Mouse (Mus musculus) kidney, embryonic 14.5 days (tissue): ENCODE data around the gene Cep68. TPM values are rescaled to one million over a fixed set of nuclear protein-coding genes. Genes with fewer than 3 reads are reported as not detected.

Experiments used
- ATAC-seq: fragments of 200-750 bp; cut with Nextera tagmentation; 2 replicates; pipeline ENCODE4 v1.8.0; 2017; ENCODE audit warnings: moderate number of reproducible peaks, mild to moderate bottlenecking, moderate TSS enrichment, moderate library complexity; ENCODE audit not compliant: low FRiP score, low TSS enrichment
- H3K27ac ChIP-seq: fragments of 300-500 bp; sonication (generic); 2 replicates; pipeline ENCODE4 v1.5.1; 2014; ENCODE audit warnings: low read depth, mild to moderate bottlenecking, low read length, moderate library complexity, mixed read lengths
- H3K27me3 ChIP-seq: fragments of 300-500 bp; sonication (generic); 2 replicates; pipeline ENCODE4 v1.6.1; 2014; ENCODE audit warnings: mild to moderate bottlenecking, low read length; ENCODE audit not compliant: control insufficient read depth, insufficient read depth
- H3K36me3 ChIP-seq: fragments of 300-500 bp; sonication (generic); 2 replicates; pipeline ENCODE4 v1.6.1; 2014; ENCODE audit warnings: low read length, mixed read lengths; ENCODE audit not compliant: control insufficient read depth, insufficient read depth
- H3K4me1 ChIP-seq: fragments of 300-500 bp; sonication (generic); 2 replicates; pipeline ENCODE4 v1.6.1; 2014; ENCODE audit warnings: low read length, mixed read lengths; ENCODE audit not compliant: control insufficient read depth, insufficient read depth
- H3K4me2 ChIP-seq: fragments of 300-500 bp; sonication (generic); replicated peaks from 2 replicates; pipeline ENCODE4 v1.6.1; 2014; ENCODE audit warnings: low read depth, mild to moderate bottlenecking, low read length
- H3K4me3 ChIP-seq: fragments of 300-500 bp; sonication (generic); 2 replicates; pipeline ENCODE4 v1.5.1; 2014; ENCODE audit warnings: mild to moderate bottlenecking, low read length
- H3K9ac ChIP-seq: fragments of 300-500 bp; sonication (generic); 2 replicates; pipeline ENCODE4 v1.6.1; 2014; ENCODE audit warnings: low read depth, mild to moderate bottlenecking, low read length, moderate library complexity
- H3K9me3 ChIP-seq: fragments of 300-500 bp; sonication (generic); 2 replicates; pipeline ENCODE4 v1.6.1; 2016; ENCODE audit warnings: low read length; ENCODE audit not compliant: control insufficient read depth
- WGBS: fragments of 180-500 bp; shearing (Covaris S2); extraction: QIAGEN DNeasy Blood & Tissue Kit; methylation state at CpG from one replicate; pipeline ENCODE4 v1.1.7; 2014; 5-methylcytosine and 5-hydroxymethylcytosine counted together
- polyA plus RNA-seq: library from polyadenylated mRNA; unstranded; fragments of >200 nt; fragmentation: Nextera tagmentation; extraction: Ambion mirVana; gene quantifications from 2 replicates; pipeline ENCODE4 v1.2.1, GENCODE M21; 2014

Cep68 gene
- polyA plus RNA-seq: 17.1 and 40.8 TPM in 2 replicates

DNA sequence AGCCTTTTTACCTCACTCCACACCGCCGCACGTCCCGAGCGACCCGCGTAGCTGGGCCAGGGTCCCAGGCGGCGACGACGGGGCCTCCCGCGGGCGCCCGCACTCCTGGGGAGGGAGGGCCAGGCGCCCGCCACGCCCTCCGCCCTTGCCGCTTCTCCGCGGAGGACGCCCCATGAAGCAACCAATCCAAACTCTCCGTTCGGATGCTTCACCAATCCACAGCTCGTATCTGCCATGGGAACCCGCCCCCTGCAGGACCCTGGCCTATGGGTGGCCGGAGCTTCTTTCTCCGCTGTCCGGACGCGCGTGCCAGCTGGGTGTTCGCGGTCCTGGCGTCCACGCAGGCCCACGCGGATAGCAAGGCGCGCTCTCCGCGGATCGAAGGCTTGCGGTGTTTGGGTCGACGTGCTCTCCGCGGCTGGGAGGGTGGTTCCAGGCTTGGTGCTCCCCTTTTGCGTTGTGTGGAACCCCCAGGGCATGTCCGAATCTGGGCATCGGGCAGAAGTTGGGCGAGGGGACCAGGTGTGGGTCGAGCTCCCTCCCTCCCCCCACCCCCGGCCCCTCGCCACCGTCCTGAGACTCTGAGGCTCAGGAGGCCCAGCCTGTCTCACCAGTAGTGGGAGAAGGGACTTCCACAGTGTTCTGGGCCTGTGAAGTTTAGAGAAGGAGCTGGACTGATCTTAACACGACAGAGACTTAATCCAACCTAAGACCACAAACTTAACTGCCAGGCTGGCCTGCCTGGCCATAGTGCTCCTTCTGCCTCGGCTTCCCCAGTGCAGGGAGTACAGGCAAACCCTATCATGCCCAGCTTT is at the start of gene Cep68:
Cep68 (minus strand) TSS at position 134 of the 815 bp plus-strand sequence.
- Histone ChIP-seq H3K9ac (peak within 1 kb of the TSS; percentile 79), H3K4me3 (peak within 1 kb of the TSS; percentile 64), H3K9me3 (no peaks in the 10 kb centered on the region), H3K36me3 (peaks cover 5% of the 10 kb centered on the region), H3K4me2 (peak within 1 kb of the TSS; percentile 91), H3K27ac (peak within 1 kb of the TSS; percentile 75), H3K27me3 (no peaks in the 10 kb centered on the region), H3K4me1 (peaks cover 11% of the 10 kb centered on the region)
- under 1% methylated on average over 42 of the region's 59 CpGs for WGBS
- ATAC-seq: peak; percentile 99

DNA sequence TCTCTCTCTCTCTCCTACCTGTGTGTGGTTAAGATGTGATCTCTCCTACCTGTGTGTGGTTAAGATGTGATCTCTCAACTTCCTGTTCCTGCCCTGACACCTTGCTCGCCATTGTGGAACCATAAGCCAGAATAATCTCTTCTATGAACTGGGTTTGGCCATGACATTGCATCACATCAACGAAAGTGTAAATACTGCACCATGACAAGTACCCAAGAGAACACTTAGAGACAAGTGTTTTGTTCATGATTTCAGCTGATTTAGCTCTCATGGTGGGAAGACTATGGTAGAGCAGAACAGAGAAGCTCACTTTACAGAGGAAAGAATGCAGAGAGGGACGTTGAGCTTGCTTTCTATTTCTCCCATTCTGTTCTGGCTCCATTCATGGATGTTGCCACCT is 35.2 kb upstream of the Cep68 start:
- Histone ChIP-seq H3K4me3 (no peak overlapping the region), H3K36me3 (no peaks in the 10 kb centered on the region), H3K4me2 (no peak overlapping the region), H3K4me1 (no peaks in the 10 kb centered on the region), H3K27me3 (no peaks in the 10 kb centered on the region), H3K9me3 (no peaks in the 10 kb centered on the region), H3K9ac (no peak overlapping the region), H3K27ac (no peak overlapping the region)
- no peak for ATAC-seq
- 91% methylated on average over 3 of the region's 3 CpGs for WGBS

DNA sequence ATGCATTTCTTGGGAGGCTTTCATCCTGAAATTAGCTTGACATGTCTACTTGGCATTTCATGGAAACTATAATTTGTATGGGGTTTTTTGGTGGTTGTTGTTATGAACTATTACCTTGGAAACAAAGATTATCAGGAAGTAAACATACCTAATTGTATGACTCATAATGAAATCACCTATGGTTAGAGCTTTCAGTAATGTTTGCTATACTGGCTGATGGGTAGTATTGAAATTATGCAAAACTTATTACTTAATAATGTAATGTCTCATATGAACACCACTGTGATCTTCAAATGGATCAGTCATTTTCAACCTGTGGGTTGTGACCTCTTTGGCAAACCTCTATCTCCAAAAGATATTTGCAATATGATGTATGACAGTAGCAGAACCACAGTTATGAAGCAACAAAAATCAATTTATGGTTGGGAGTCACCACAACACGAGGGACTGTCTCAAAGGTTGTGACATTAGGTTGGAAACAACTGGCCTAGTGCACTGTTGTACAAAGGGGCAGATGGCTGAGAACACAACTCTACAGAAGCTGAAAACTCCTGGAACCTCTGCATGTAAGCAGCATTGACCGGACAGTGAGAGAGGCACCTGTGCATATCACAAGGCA is 33.5 kb upstream of the Cep68 start:
- no peak for ATAC-seq

DNA sequence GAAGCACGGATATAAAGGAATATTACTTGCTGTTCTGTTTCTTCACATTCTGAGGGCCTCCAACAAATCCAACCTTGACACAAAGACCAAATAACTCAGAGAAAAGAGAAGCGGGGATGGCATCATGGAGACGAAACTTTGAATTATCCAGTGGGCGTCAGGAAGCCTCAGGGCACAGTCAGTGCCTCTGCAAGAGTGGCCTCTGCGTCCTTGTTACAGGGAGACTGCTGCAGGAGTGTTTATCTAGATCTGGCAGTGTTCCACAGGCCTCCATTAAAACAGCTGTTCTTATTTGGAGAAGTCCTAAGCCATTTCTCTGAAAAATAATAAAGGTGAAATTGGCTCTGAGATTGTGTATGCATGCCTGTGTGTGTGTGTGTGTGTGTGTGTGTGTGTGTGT is 31.8 kb upstream of the Cep68 start:
- WGBS: 68% methylated on average over 5 of the region's 5 CpGs
- ATAC-seq: no peak

More for the DNA sequence above, 33.5 kb upstream of the Cep68 start:
- Histone ChIP-seq H3K9ac (no peak overlapping the region), H3K36me3 (no peaks in the 10 kb centered on the region), H3K4me2 (no peak overlapping the region), H3K4me3 (no peak overlapping the region), H3K4me1 (no peaks in the 10 kb centered on the region), H3K27me3 (no peaks in the 10 kb centered on the region), H3K27ac (no peak overlapping the region), H3K9me3 (no peaks in the 10 kb centered on the region)
- 79% methylated on average over 2 of the region's 2 CpGs for WGBS

DNA sequence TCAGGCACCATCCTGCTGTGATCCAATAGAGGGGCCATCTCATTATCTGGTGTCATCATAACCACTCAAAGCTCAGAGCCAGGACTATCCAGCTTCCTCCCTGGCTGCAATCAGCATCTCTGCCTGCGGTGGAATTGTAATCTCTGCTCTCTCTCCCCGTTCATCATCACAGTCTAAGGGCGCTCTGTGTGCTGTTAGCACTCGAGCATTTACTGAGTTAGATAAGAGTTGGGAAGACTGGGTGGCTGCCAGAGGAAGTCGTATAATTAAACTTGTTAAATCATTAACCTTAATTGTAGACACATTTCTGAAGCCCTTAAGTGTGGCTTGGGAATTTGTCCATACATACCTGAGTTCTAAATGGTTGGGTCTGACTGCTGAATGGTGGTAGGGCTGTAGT is 29.5 kb upstream of the Cep68 start:
- 39% methylated on average over 5 of the region's 5 CpGs for WGBS
- Histone ChIP-seq H3K27ac (no peak overlapping the region), H3K9me3 (no peaks in the 10 kb centered on the region), H3K4me2 (no peak overlapping the region), H3K36me3 (no peaks in the 10 kb centered on the region), H3K4me3 (no peak overlapping the region), H3K9ac (no peak overlapping the region), H3K27me3 (no peaks in the 10 kb centered on the region), H3K4me1 (no peaks in the 10 kb centered on the region)
- ATAC-seq: no peak

More for the DNA sequence above, 31.8 kb upstream of the Cep68 start:
- H3K9me3 ChIP-seq: no peaks in the 10 kb centered on the region
- H3K27me3 ChIP-seq: no peaks in the 10 kb centered on the region
- H3K4me3 ChIP-seq: no peak overlapping the region
- H3K27ac ChIP-seq: no peak overlapping the region
- H3K9ac ChIP-seq: no peak overlapping the region
- H3K4me2 ChIP-seq: no peak overlapping the region
- no peaks in the 10 kb centered on the region for H3K36me3 ChIP-seq
- no peaks in the 10 kb centered on the region for H3K4me1 ChIP-seq

DNA sequence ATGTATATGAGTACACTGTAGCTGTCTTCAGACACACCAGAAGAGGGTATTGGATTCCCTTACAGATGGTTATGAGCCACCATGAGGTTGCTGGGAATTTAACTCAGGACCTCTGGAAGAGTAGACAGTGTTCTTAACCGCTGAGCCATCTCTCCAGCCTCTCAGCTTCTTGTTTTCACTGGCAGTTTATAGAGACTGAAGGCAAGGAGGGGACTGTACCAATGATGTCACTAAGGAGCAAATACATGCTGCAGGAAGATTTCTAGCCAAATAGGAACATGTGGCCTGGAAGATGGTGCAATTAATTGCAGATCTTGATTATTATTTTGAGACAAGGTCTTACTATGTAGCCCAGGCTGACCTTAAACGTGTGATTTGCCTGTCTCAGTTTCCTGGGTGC is 27.9 kb upstream of the Cep68 start:
- no peak overlapping the region for H3K4me3 ChIP-seq
- no peaks in the 10 kb centered on the region for H3K36me3 ChIP-seq
- H3K4me1 ChIP-seq: no peaks in the 10 kb centered on the region
- 64% methylated on average over 2 of the region's 2 CpGs for WGBS
- H3K27ac ChIP-seq: no peak overlapping the region
- no peak overlapping the region for H3K9ac ChIP-seq
- ATAC-seq: no peak
- H3K4me2 ChIP-seq: no peak overlapping the region
- no peaks in the 10 kb centered on the region for H3K9me3 ChIP-seq
- H3K27me3 ChIP-seq: no peaks in the 10 kb centered on the region

DNA sequence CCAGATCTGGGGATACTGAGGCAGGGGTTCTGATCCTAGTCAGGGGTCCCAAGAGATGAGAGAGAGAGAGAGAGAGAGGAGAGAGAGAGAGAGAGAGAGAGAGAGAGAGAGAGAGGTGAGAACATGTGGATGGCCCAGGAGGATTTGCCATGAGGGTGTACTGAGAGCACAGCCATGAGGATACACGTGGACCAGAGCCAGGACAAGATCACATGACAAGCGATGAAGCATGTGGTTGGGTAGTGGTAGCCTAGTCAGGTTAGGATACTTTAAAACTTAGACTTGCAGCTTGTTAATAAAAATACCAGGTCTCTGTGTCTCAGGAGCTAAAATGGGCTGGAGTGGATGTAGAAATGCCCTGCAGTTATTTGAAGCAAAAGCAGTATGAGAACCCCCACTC is 26.7 kb upstream of the Cep68 start:
- WGBS: 80% methylated on average over 2 of the region's 2 CpGs
- H3K27me3 ChIP-seq: no peaks in the 10 kb centered on the region
- H3K27ac ChIP-seq: no peak overlapping the region
- no peaks in the 10 kb centered on the region for H3K4me1 ChIP-seq
- no peaks in the 10 kb centered on the region for H3K36me3 ChIP-seq
- no peak overlapping the region for H3K9ac ChIP-seq
- no peak for ATAC-seq
- H3K4me2 ChIP-seq: no peak overlapping the region
- H3K4me3 ChIP-seq: no peak overlapping the region
- no peaks in the 10 kb centered on the region for H3K9me3 ChIP-seq

DNA sequence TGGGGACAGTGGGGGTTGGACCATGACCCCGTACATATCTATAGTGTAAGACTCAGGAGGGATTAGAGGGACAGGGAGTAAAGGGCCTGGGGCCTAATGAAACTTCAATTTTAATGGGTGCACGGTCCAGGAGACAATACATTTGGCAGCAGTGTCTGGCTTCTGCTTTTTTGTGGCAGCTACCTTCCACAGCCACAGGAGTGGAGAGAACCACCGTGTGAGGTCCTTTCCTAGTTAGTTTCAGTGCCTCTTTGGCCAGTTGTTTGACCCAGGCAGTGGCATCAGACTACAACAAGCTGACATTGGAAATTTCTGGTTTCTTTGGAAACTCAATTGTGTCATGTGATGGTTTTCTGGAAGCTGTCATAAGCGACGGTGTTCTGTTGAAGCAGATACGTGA is 20.7 kb upstream of the Cep68 start:
- Histone ChIP-seq H3K36me3 (no peaks in the 10 kb centered on the region), H3K9me3 (no peaks in the 10 kb centered on the region), H3K9ac (no peak overlapping the region), H3K4me2 (no peak overlapping the region), H3K4me1 (no peaks in the 10 kb centered on the region), H3K27ac (no peak overlapping the region), H3K4me3 (no peak overlapping the region), H3K27me3 (no peaks in the 10 kb centered on the region)
- 93% methylated on average over 6 of the region's 6 CpGs for WGBS
- no peak for ATAC-seq

DNA sequence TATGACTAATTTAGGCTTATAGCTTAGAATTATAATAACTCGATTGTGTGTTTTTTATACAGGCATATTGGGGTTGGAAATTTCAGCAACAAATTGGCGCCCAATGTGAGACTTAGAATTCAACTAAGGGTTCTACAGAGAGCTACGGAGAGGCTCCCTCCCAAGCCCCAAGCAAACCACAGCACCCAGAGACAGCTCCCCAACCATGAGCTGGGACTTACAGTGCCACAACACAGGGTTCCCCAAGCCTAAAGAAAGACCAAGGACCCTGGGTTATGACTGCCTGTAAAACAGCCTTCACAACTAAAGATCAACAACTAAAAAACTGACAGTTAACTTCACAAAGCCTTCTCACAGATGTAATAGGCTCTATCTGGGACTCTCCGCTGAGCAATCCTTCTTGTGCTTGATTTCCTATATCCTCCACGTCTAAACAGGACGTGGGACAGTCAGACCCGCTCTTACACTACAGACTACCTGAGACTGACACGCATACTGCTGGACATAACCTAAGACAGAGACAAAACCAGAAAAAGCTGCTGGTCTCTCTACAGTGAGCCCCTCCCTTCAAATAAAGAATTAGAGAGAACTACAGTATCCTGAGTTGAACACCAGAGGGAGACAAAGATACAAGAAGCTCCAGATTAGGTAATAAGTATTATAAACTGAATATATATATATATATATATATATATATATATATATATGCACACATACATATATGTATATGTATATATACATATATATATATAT is 13.6 kb upstream of the Cep68 start:
- ATAC-seq: no peak
- Histone ChIP-seq H3K4me3 (no peak overlapping the region), H3K9ac (no peak overlapping the region), H3K4me2 (no peak overlapping the region), H3K27me3 (no peaks in the 10 kb centered on the region), H3K27ac (no peak overlapping the region), H3K9me3 (no peaks in the 10 kb centered on the region), H3K36me3 (no peaks in the 10 kb centered on the region), H3K4me1 (no peaks in the 10 kb centered on the region)
- 60% methylated on average over 8 of the region's 8 CpGs for WGBS
